Mouse (Mus musculus): ENCODE data around the gene Gabpb2. TPM values are rescaled to one million over a fixed set of nuclear protein-coding genes. Genes with fewer than 3 reads are reported as not detected.
"Not testable (repeated sequence)": the region's sequence is repeated elsewhere in the genome, so short reads cannot be mapped to it uniquely, and the experiment has no call there.

The Gabpb2 gene
- polyA plus RNA-seq, 1 experiment from 2014 or later = 6.7 TPM

- no peak for ATAC-seq (ENCODE audit: low FRiP score, low read depth)
These were observed 78.0 kb downstream of the Gabpb2 start for GRCm38 (mm10) chr3:95139586-95140288.

DNA sequence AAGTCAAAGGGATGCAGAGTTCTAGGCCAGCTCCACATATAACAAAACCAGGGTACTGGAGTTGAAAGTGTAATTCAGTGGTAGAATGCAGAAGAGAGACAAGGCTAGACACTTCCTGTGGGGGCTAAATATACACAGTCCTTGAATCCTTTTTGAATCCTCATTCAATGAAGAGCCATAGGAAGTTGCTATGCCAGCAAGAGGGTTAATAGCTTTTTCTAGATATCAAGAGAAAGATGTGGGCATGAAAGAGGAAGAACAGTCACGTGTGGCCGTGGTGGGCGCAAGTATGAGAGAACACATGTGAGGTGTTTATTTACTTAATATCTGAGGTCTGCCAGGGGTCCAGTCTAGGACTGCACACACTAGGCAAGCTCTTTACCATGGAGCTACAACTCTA, 81.4 kb downstream of the Gabpb2 start:
- 91% methylated on average over 3 of the region's 3 CpGs for WGBS
- Histone ChIP-seq H3K9me3 (no peaks in the 10 kb centered on the region), H3K4me3 (no peak overlapping the region), H3K4me2 (replicated peaks) (no peak overlapping the region), H3K9ac (no peak overlapping the region), H3K27ac (no peak overlapping the region), H3K4me1 (peaks cover 12% of the 10 kb centered on the region), H3K36me3 (peaks cover 12% of the 10 kb centered on the region), H3K27me3 (replicated peaks) (no peaks in the 10 kb centered on the region)
- no peak for ATAC-seq (ENCODE audit: low FRiP score, low read depth)

More at GRCm38 (mm10) chr3:95139586-95140288, 78.0 kb downstream of the Gabpb2 start:
- peaks cover 12% of the 10 kb centered on the region for H3K36me3 ChIP-seq
- no peaks in the 10 kb centered on the region for H3K27me3 ChIP-seq (replicated peaks)
- no peak overlapping the region for H3K27ac ChIP-seq
- H3K4me3 ChIP-seq = no peak overlapping the region
- no peak overlapping the region for H3K4me2 ChIP-seq (replicated peaks)
- H3K4me1 ChIP-seq = peaks cover 8% of the 10 kb centered on the region; the same call in 1 of the 2 replicates
- 74% methylated on average over 25 of the region's 25 CpGs for WGBS
- H3K9me3 ChIP-seq = no peaks in the 10 kb centered on the region
- H3K9ac ChIP-seq = no peak overlapping the region

- H3K4me1 ChIP-seq = peaks cover 12% of the 10 kb centered on the region
- no peaks in the 10 kb centered on the region for H3K9me3 ChIP-seq
- H3K9ac ChIP-seq = no peak overlapping the region
- peak overlapping the region; percentile 58 for H3K4me2 ChIP-seq (replicated peaks)
- H3K27ac ChIP-seq = no peak overlapping the region
- no peaks in the 10 kb centered on the region for H3K27me3 ChIP-seq (replicated peaks)
- 91% methylated on average over 7 of the region's 7 CpGs for WGBS
- H3K4me3 ChIP-seq = no peak overlapping the region; the same call in 1 of the 2 replicates
- H3K36me3 ChIP-seq = peaks cover 13% of the 10 kb centered on the region
- no peak for ATAC-seq (ENCODE audit: low FRiP score, low read depth)
These were observed 82.2 kb downstream of the Gabpb2 start for GRCm38 (mm10) chr3:95135433-95136052.

DNA sequence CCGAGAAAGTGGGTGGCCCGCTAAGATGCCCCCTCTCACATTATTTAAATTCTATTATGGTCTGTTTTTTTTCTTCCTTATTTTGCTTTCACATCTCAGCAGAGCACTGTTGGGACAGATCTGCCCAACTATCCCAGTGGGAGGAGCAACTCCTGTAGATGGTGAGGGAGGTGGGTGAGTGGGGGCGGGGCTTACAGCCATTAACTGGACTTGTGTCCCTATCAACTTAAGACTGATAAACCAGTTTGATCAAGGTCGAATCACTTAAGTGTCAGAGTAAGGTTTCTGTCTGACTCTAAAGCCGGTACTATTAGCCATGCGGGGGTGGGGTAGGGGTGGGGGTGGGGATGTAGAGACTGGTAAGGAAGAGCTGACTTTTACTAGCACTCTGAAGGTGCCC, 82.7 kb downstream of the Gabpb2 start:
- Histone ChIP-seq H3K27me3 (replicated peaks) (no peaks in the 10 kb centered on the region), H3K9me3 (no peaks in the 10 kb centered on the region), H3K9ac (0 out of 2 replicates have a peak overlapping the region, but pooled peaks have one; percentile 35), H3K4me1 (peaks cover 17% of the 10 kb centered on the region), H3K4me2 (replicated peaks) (peak overlapping the region; percentile 58), H3K36me3 (peaks cover 9% of the 10 kb centered on the region), H3K4me3 (peak overlapping the region; percentile 23), H3K27ac (no peak overlapping the region)
- 30% methylated on average over 6 of the region's 6 CpGs for WGBS
- no peak for ATAC-seq (ENCODE audit: low FRiP score, low read depth)

DNA sequence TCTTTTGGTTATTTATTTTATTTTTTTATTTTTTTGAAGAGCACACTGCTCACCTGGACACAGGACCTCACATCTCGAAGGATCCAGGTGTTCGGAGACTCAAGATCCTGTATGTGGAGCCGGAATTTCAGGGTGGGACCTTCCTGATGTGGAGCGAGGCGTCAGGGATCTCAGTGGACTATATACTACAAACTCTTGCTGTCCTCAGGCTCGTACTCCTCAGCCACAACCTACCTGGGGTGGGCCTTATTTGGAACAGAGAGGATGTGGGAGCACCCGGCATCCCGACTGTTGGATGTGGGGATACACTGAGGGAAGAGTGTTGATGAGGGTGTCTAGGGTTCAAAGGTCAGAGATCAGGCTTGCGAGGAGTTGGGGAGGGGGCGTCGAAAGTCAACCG, 83.6 kb downstream of the Gabpb2 start:
- ATAC-seq (ENCODE audit: low FRiP score, low read depth) = peak; percentile 45
- no CpG with 5 or more reads among the region's 12 CpGs for WGBS
- not testable (repeated sequence) for H3K9me3 ChIP-seq; H3K36me3 ChIP-seq; H3K9ac ChIP-seq; H3K4me2 ChIP-seq (replicated peaks); H3K27ac ChIP-seq; H3K27me3 ChIP-seq (replicated peaks)
- peaks cover 25% of the 10 kb centered on the region for H3K4me1 ChIP-seq
- H3K4me3 ChIP-seq = peak overlapping the region; percentile 60; the same call in 1 of the 2 replicates

DNA sequence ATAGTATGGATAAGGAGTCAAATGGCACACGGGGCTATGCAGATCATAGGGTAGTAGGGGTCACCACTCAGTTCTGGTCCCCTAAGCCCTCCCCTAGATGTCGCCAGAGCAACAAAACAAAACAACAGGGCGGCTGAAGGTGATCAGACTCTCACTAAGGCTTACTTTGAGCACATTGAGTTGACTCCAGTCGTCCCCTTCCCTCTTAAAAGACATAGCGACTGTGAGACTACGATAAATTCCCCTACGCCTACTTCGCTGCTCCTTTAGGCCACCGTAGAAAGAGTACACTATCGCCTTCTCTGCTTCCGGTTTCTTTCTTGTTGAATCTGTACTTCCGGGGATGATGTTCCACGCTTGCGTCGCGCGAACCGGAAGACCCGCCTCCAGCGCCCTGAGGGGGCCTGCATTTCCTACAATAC, 84.0 kb downstream of the Gabpb2 start, which contains the start of the genes Scnm1 and Lysmd1:
Scnm1 (minus strand) TSS at position 332 of the 422 bp plus-strand sequence.
Lysmd1 (plus strand) TSS at position 409 of the 422 bp plus-strand sequence.
- H3K27me3 ChIP-seq (replicated peaks) = no peaks in the 10 kb centered on the region
- under 1% methylated on average over 20 of the region's 20 CpGs for WGBS
- ATAC-seq (ENCODE audit: low FRiP score, low read depth) = peak; percentile 92
- H3K4me1 ChIP-seq = peaks cover 27% of the 10 kb centered on the region
- no peaks in the 10 kb centered on the region for H3K9me3 ChIP-seq
- H3K4me2 ChIP-seq (replicated peaks) = peak within 1 kb of the TSS; percentile 76
- H3K36me3 ChIP-seq = peaks cover 13% of the 10 kb centered on the region
- H3K9ac ChIP-seq = peak within 1 kb of the TSS; percentile 59
- no peak within 1 kb of the TSS for H3K27ac ChIP-seq
- peak within 1 kb of the TSS; percentile 60 for H3K4me3 ChIP-seq

GRCm38 (mm10) chr3:95133176-95133575, 84.5 kb downstream of the Gabpb2 start:
- 62% methylated on average over 11 of the region's 11 CpGs for WGBS
- H3K27ac ChIP-seq = no peak overlapping the region
- H3K4me1 ChIP-seq = peaks cover 27% of the 10 kb centered on the region
- peak overlapping the region; percentile 76 for H3K4me2 ChIP-seq (replicated peaks)
- ATAC-seq (ENCODE audit: low FRiP score, low read depth) = no peak; the same call in 1 of the 2 replicates
- H3K9ac ChIP-seq = peak overlapping the region; percentile 59
- H3K9me3 ChIP-seq = no peaks in the 10 kb centered on the region
- H3K27me3 ChIP-seq (replicated peaks) = no peaks in the 10 kb centered on the region
- peak overlapping the region; percentile 60 for H3K4me3 ChIP-seq
- peaks cover 15% of the 10 kb centered on the region for H3K36me3 ChIP-seq

- H3K9me3 ChIP-seq; H3K9ac ChIP-seq; H3K27ac ChIP-seq; H3K4me2 ChIP-seq (replicated peaks); ATAC-seq (ENCODE audit: low FRiP score, low read depth); H3K27me3 ChIP-seq (replicated peaks); H3K4me3 ChIP-seq: not testable (repeated sequence)
- 87% methylated on average over 2 of the region's 2 CpGs for WGBS
- peaks cover 15% of the 10 kb centered on the region for H3K36me3 ChIP-seq
- peaks cover 27% of the 10 kb centered on the region for H3K4me1 ChIP-seq
These were observed 85.3 kb downstream of the Gabpb2 start for GRCm38 (mm10) chr3:95132389-95132788.

Small RNA genes within 50 kb of the gene (microRNA-seq; reads per million reads assigned to microRNA genes)
- not detected for gene Mir8099-1

Other genes starting within 250 kb of the Gabpb2 start
- 20.1 and 23.0 TPM in 2 replicates for gene Pi4kb, start 243.2 kb downstream of the Gabpb2 start, polyA plus RNA-seq (2016; fragmentation: Nextera tagmentation; extraction: Ambion mirVana)
- gene Zfp687, start 202.5 kb downstream of the Gabpb2 start, polyA plus RNA-seq (2016; fragmentation: Nextera tagmentation; extraction: Ambion mirVana) = 33.2 and 34.9 TPM in 2 replicates
- gene Psmd4, start 175.3 kb downstream of the Gabpb2 start, polyA plus RNA-seq (2016; fragmentation: Nextera tagmentation; extraction: Ambion mirVana) = 286 and 291 TPM in 2 replicates
- 20.4 and 22.8 TPM in 2 replicates for gene Pip5k1a, start 111.0 kb downstream of the Gabpb2 start, polyA plus RNA-seq (2016; fragmentation: Nextera tagmentation; extraction: Ambion mirVana)
- gene Vps72, start 106.9 kb downstream of the Gabpb2 start, polyA plus RNA-seq (2016; fragmentation: Nextera tagmentation; extraction: Ambion mirVana) = 227 and 232 TPM in 2 replicates
- gene Tmod4, start 93.4 kb downstream of the Gabpb2 start, polyA plus RNA-seq (2016; fragmentation: Nextera tagmentation; extraction: Ambion mirVana) = 1.3 and 1.6 TPM in 2 replicates
- gene Scnm1, start 83.9 kb downstream of the Gabpb2 start, polyA plus RNA-seq (2016; fragmentation: Nextera tagmentation; extraction: Ambion mirVana) = 86.5 and 91.3 TPM in 2 replicates
- 24.5 and 24.8 TPM in 2 replicates for gene Lysmd1, start 83.8 kb downstream of the Gabpb2 start, polyA plus RNA-seq (2016; fragmentation: Nextera tagmentation; extraction: Ambion mirVana)
- gene Tnfaip8l2, start 75.6 kb downstream of the Gabpb2 start, polyA plus RNA-seq (2016; fragmentation: Nextera tagmentation; extraction: Ambion mirVana) = 2.7 and 3.3 TPM in 2 replicates
- gene Sema6c, start 57.5 kb downstream of the Gabpb2 start, polyA plus RNA-seq (2016; fragmentation: Nextera tagmentation; extraction: Ambion mirVana) = 58.3 and 65.2 TPM in 2 replicates
- 85.3 and 85.9 TPM in 2 replicates for gene Cdc42se1, start 10.8 kb upstream of the Gabpb2 start, polyA plus RNA-seq (2016; fragmentation: Nextera tagmentation; extraction: Ambion mirVana)
- gene Mllt11, start 14.3 kb upstream of the Gabpb2 start, polyA plus RNA-seq (2016; fragmentation: Nextera tagmentation; extraction: Ambion mirVana) = 149 and 166 TPM in 2 replicates
- 0.28 TPM in 1 of 2 replicates, not detected in the other for gene Gm128, start 23.7 kb upstream of the Gabpb2 start, polyA plus RNA-seq (2016; fragmentation: Nextera tagmentation; extraction: Ambion mirVana)
- 0.28 TPM in 2 replicates for gene Bnipl, start 33.3 kb upstream of the Gabpb2 start, polyA plus RNA-seq (2016; fragmentation: Nextera tagmentation; extraction: Ambion mirVana)
- 51.3 and 51.5 TPM in 2 replicates for gene Mindy1, start 63.4 kb upstream of the Gabpb2 start, polyA plus RNA-seq (2016; fragmentation: Nextera tagmentation; extraction: Ambion mirVana)
- gene Prune1, start 64.2 kb upstream of the Gabpb2 start, polyA plus RNA-seq (2016; fragmentation: Nextera tagmentation; extraction: Ambion mirVana) = 34.9 and 36.1 TPM in 2 replicates
- gene Anxa9, start 89.3 kb upstream of the Gabpb2 start, polyA plus RNA-seq (2016; fragmentation: Nextera tagmentation; extraction: Ambion mirVana) = 0.94 and 1.2 TPM in 2 replicates
- gene Cers2, start 96.9 kb upstream of the Gabpb2 start, polyA plus RNA-seq (2016; fragmentation: Nextera tagmentation; extraction: Ambion mirVana) = 104 and 110 TPM in 2 replicates
- gene Setdb1, start 139.3 kb upstream of the Gabpb2 start, polyA plus RNA-seq (2016; fragmentation: Nextera tagmentation; extraction: Ambion mirVana) = 48.9 and 57.2 TPM in 2 replicates
- gene 4930558C23Rik, start 184.9 kb upstream of the Gabpb2 start, polyA plus RNA-seq (2016; fragmentation: Nextera tagmentation; extraction: Ambion mirVana) = not detected in 2 replicates
- 28.9 and 33.2 TPM in 2 replicates for gene Arnt, start 216.5 kb upstream of the Gabpb2 start, polyA plus RNA-seq (2016; fragmentation: Nextera tagmentation; extraction: Ambion mirVana)